Mouse (Mus musculus) heart, postnatal 10 days (tissue): Measurements from ENCODE around the gene Trir. TPM values are rescaled to one million over a fixed set of nuclear protein-coding genes. Genes with fewer than 3 reads are reported as not detected.

Experiments
- DNase-seq, 2 experiments: peaks; one replicate each; pipeline ENCODE4 v3.0.0; 2021
- intact Hi-C: fragments of 180-260 bp; cut with DNase I; formaldehyde crosslinking; loops from one replicate; pipeline ENCODE4 v1.15.1; 2025
- microRNA-seq, 2 experiments: library from miRNA; unstranded; fragments of <30 nt; microRNA quantifications; one replicate each; pipeline ENCODE4 v1.2.0; 2022
- total RNA-seq, 2 experiments: library from RNA; stranded (reverse); gene quantifications; 2 replicates each; pipeline ENCODE4 v1.2.3; 2021

Gene Trir
- total RNA-seq, 2 experiments from 2014 or later, result 117 to 120 TPM

GRCm38 (mm10) chr8:85076001-85076400, 49.4 kb downstream of the Trir start:
- intact Hi-C loops, result loop anchor here (5.0 kb wide), 1 partner anchor 196 kb away; no protein-coding TSS in a partner anchor
- peak; percentile 46 to 65 for DNase-seq

DNA sequence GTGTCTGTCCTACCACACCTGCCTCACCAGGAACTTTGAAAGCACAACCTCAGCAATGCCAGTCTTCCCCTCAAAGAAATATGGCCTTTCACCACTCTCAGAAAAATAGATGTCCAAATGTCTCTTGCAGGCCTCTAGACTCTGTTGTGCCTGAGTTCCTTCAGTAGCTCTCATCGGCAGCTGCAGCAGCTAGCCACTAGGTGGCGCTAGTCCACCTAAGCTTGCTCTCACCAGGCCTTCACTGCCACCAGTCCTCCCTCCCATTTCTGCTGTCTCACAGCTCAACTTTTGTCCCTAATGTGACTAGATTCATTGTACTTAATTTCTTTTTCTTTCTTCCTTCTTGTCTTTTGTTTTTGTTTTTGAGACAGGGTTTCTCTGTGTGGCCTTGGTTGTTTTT, 50.4 kb downstream of the Trir start:
- intact Hi-C loops, result loop anchor here (1.0 to 5.0 kb wide), 2 partner anchors 94 to 195 kb away; no protein-coding TSS in a partner anchor
- peak; percentile 83 to 89 for DNase-seq

Small RNA genes lying within 50 kb of the gene (microRNA-seq; reads per million reads assigned to microRNA genes)
- 0.24 to 1.0 reads per million in 2 experiments for gene Mir7070

Other genes starting within 250 kb of the Trir start
- gene Nfix, start 226.5 kb upstream of the Trir start, total RNA-seq, result 100 to 1,000 TPM; 256 to 266 TPM
- 1 to 10 TPM; 3.1 to 3.8 TPM for gene Dand5, start 204.0 kb upstream of the Trir start, total RNA-seq
- gene Gadd45gip1, start 195.3 kb upstream of the Trir start, total RNA-seq, result 10 to 100 TPM; 23.7 to 25.0 TPM
- 10 to 100 TPM; 77.8 to 88.5 TPM for gene Rad23a, start 186.2 kb upstream of the Trir start, total RNA-seq
- gene Calr, start 179.9 kb upstream of the Trir start, total RNA-seq, result 100 to 1,000 TPM; 275 to 333 TPM
- 10 to 100 TPM; 31.7 to 32.5 TPM for gene Farsa, start 169.8 kb upstream of the Trir start, total RNA-seq
- 1 to 10 TPM; 6.9 TPM for gene Syce2, start 154.7 kb upstream of the Trir start, total RNA-seq
- 10 to 100 TPM; 31.7 to 32.8 TPM for gene Gcdh, start 132.9 kb upstream of the Trir start, total RNA-seq
- under 1 TPM; 0.17 to 0.22 TPM for gene Klf1, start 124.9 kb upstream of the Trir start, total RNA-seq
- 1 to 10 TPM; 6.4 to 7.3 TPM for gene Dnase2a, start 118.3 kb upstream of the Trir start, total RNA-seq
- under 1 TPM in 1 of 2 experiments, not detected in 1; 0.07 TPM for gene Mast1, start 89.5 kb upstream of the Trir start, total RNA-seq
- gene Rtbdn, start 79.8 kb upstream of the Trir start, total RNA-seq, result not detected
- 1 to 10 TPM in 1 of 2 experiments, not detected in 1; 1.6 TPM for gene Gm49661, start 57.4 kb upstream of the Trir start, total RNA-seq
- 100 to 1,000 TPM; 689 to 769 TPM for gene Prdx2, start 57.2 kb upstream of the Trir start, total RNA-seq
- 10 to 100 TPM; 53.4 to 55.4 TPM for gene Rnaseh2a, start 57.1 kb upstream of the Trir start, total RNA-seq
- gene Junb, start 48.1 kb upstream of the Trir start, total RNA-seq, result 10 to 100 TPM; 12.6 to 12.7 TPM
- 1 to 10 TPM; 1.8 to 2.3 TPM for gene Hook2, start 36.2 kb upstream of the Trir start, total RNA-seq
- gene Best2, start 12.3 kb upstream of the Trir start, total RNA-seq, result not detected
- 10 to 100 TPM; 78.6 to 79.7 TPM for gene Asna1, start 1.5 kb upstream of the Trir start, total RNA-seq
- gene Tnpo2, start 10.1 kb downstream of the Trir start, total RNA-seq, result 10 to 100 TPM; 32.2 to 39.6 TPM
- gene Fbxw9, start 33.2 kb downstream of the Trir start, total RNA-seq, result 10 to 100 TPM; 12.6 to 13.0 TPM
- not detected for gene Gm5741, start 41.2 kb downstream of the Trir start, total RNA-seq
- 10 to 100 TPM; 28.0 to 29.5 TPM for gene Dhps, start 44.9 kb downstream of the Trir start, total RNA-seq
- 10 to 100 TPM; 48.5 to 51.6 TPM for gene Wdr83os, start 53.9 kb downstream of the Trir start, total RNA-seq
- gene Wdr83, start 54.5 kb downstream of the Trir start, total RNA-seq, result 10 to 100 TPM; 27.4 to 27.7 TPM
- 10 to 100 TPM; 32.5 to 34.6 TPM for gene Man2b1, start 56.4 kb downstream of the Trir start, total RNA-seq
- gene Zfp791, start 96.3 kb downstream of the Trir start, total RNA-seq, result 1 to 10 TPM; 2.5 to 2.8 TPM
- gene Cks1brt, start 125.1 kb downstream of the Trir start, total RNA-seq, result not detected
- not detected for gene Olfr371, start 199.2 kb downstream of the Trir start, total RNA-seq